Mouse (Mus musculus) hindbrain, embryonic 14.5 days (tissue): ENCODE results near the gene Gmfg. TPM values are rescaled to one million over a fixed set of nuclear protein-coding genes. Genes with fewer than 3 reads are reported as not detected.

Experiments used
- ATAC-seq: fragments of 200-750 bp; cut with Nextera tagmentation; 2 replicates; pipeline ENCODE4 v1.8.0; 2017; ENCODE audit warnings: moderate number of reproducible peaks, mild to moderate bottlenecking, moderate TSS enrichment, moderate library complexity; ENCODE audit not compliant: low FRiP score
- DNase-seq: peaks from one replicate; pipeline ENCODE4 v3.0.0-alpha.2; 2015; ENCODE audit warnings: low spot score
- H3K27ac ChIP-seq: fragments of 300-500 bp; sonication (generic); 2 replicates; pipeline ENCODE4 v1.5.1; 2014; ENCODE audit warnings: mild to moderate bottlenecking, moderate library complexity
- H3K27me3 ChIP-seq: fragments of 300-500 bp; sonication (generic); 2 replicates; pipeline ENCODE4 v1.6.1; 2014; ENCODE audit warnings: mild to moderate bottlenecking, low read length, mixed read lengths; ENCODE audit not compliant: control insufficient read depth, insufficient read depth
- H3K36me3 ChIP-seq: fragments of 300-500 bp; sonication (generic); replicated peaks from 2 replicates; pipeline ENCODE4 v1.6.1; 2014; ENCODE audit not compliant: control insufficient read depth, insufficient read depth
- H3K4me1 ChIP-seq: fragments of 300-500 bp; sonication (generic); replicated peaks from 2 replicates; pipeline ENCODE4 v1.6.1; 2014; ENCODE audit warnings: antibody characterized with exemption, low read length, mixed read lengths; ENCODE audit not compliant: control insufficient read depth, insufficient read depth
- H3K4me2 ChIP-seq: fragments of 300-500 bp; sonication (generic); replicated peaks from 2 replicates; pipeline ENCODE4 v1.6.1; 2014; ENCODE audit warnings: mild to moderate bottlenecking, moderate library complexity
- H3K4me3 ChIP-seq: fragments of 300-500 bp; sonication (generic); replicated peaks from 2 replicates; pipeline ENCODE4 v1.5.1; 2014; ENCODE audit warnings: mild to moderate bottlenecking, low read length
- H3K9ac ChIP-seq: fragments of 300-500 bp; sonication (generic); 2 replicates; pipeline ENCODE4 v1.6.1; 2014
- H3K9me3 ChIP-seq: fragments of 300-500 bp; sonication (generic); 2 replicates; pipeline ENCODE4 v1.6.1; 2016; ENCODE audit warnings: low read length; ENCODE audit not compliant: control insufficient read depth
- WGBS: fragments of 180-500 bp; shearing (Covaris S2); extraction: QIAGEN DNeasy Blood & Tissue Kit; methylation state at CpG from one replicate; pipeline ENCODE4 v1.1.7; 2014; 5-methylcytosine and 5-hydroxymethylcytosine counted together
- polyA plus RNA-seq: library from polyadenylated mRNA; unstranded; fragments of >200 nt; fragmentation: Nextera tagmentation; extraction: Ambion mirVana; gene quantifications from 2 replicates; pipeline ENCODE4 v1.2.1, GENCODE M21; 2014

Gmfg gene
- polyA plus RNA-seq, 1 experiment from 2014 or later = 6.6 TPM

- Histone ChIP-seq H3K4me2 (no peak overlapping the region), H3K36me3 (peaks cover 100% of the 10 kb centered on the region), H3K9me3 (no peaks in the 10 kb centered on the region), H3K9ac (no peak overlapping the region), H3K27ac (no peak overlapping the region), H3K4me1 (no peaks in the 10 kb centered on the region), H3K4me3 (no peak overlapping the region), H3K27me3 (no peaks in the 10 kb centered on the region)
- DNase-seq (no peak), ATAC-seq (no peak)
- WGBS = 89% methylated on average over 3 of the region's 3 CpGs
Measured at GRCm38 (mm10) chr7:28401942-28402341, 35.3 kb upstream of the Gmfg start.

DNA sequence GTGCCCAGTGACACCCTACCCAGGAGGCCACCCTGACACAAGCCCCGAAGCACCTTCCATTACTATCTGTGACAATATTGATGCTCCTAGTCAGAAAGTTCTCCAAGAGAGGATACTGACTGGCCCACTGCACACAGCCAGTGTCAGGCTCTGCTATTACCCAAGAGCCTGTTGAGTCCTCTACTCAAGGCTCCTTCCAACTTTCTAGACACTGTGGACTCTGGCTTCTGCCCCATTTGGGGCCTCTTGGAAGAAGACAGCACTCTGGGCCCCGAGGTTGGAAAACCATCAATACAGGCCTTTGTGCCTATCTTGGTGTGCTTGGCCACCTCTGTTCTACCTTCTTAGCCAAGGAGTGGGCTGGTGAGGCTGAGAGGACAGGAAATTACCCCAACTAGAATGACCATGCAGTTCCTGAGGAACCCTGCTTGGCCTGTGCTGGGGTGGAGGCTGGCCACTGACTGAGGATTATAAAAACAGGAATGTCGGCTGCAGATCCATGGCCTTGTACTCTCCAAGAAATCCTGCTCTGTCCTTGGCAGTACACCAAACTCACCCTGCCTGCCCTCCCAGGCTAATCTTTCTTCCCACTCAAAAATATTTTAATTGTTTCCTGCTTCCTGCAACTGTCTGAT lies 26.3 kb upstream of the Gmfg start:
- no peak overlapping the region for H3K9ac ChIP-seq
- H3K36me3 ChIP-seq = peaks cover 98% of the 10 kb centered on the region
- H3K4me1 ChIP-seq = no peaks in the 10 kb centered on the region

DNA sequence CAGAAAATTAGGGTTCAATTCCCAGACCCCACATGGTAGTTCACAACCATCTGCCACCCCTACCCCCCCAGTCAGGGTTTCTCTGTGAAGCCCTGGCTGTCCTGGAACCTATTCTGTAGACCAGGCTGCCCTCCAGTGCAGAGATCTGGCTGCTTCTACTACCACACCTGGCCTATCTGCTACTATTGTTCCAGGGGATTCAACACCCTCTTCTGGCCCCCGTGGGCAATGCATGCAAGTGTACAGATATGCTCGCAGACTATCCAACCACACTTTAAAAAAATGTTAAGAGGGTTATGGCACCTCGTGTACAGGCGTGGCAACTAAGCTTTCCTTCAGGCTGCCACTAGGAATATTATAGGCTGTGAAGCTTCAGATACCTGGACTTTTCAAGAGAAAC lies 24.4 kb upstream of the Gmfg start:
- Histone ChIP-seq H3K36me3 (peaks cover 94% of the 10 kb centered on the region), H3K9me3 (no peaks in the 10 kb centered on the region), H3K27me3 (no peaks in the 10 kb centered on the region), H3K4me2 (no peak overlapping the region), H3K4me3 (no peak overlapping the region), H3K4me1 (no peaks in the 10 kb centered on the region), H3K9ac (no peak overlapping the region), H3K27ac (no peak overlapping the region)
- DNase-seq = no peak
- WGBS = 92% methylated on average over 4 of the region's 4 CpGs
- no peak for ATAC-seq

More for the DNA sequence above, 26.3 kb upstream of the Gmfg start:
- H3K4me3 ChIP-seq = no peak overlapping the region
- no peak for ATAC-seq
- H3K9me3 ChIP-seq = no peaks in the 10 kb centered on the region
- no peak overlapping the region for H3K4me2 ChIP-seq
- H3K27ac ChIP-seq = no peak overlapping the region
- WGBS = 84% methylated on average over 3 of the region's 3 CpGs
- no peak for DNase-seq
- H3K27me3 ChIP-seq = no peaks in the 10 kb centered on the region

GRCm38 (mm10) chr7:28417368-28417767 lies 19.9 kb upstream of the Gmfg start:
- Histone ChIP-seq H3K4me3 (no peak overlapping the region), H3K4me1 (no peaks in the 10 kb centered on the region), H3K9ac (no peak overlapping the region), H3K36me3 (peaks cover 89% of the 10 kb centered on the region), H3K9me3 (no peaks in the 10 kb centered on the region), H3K4me2 (no peak overlapping the region), H3K27me3 (no peaks in the 10 kb centered on the region), H3K27ac (no peak overlapping the region)
- no peak for DNase-seq
- ATAC-seq = no peak

GRCm38 (mm10) chr7:28418096-28418670 lies 19.1 kb upstream of the Gmfg start:
- Histone ChIP-seq H3K27me3 (no peaks in the 10 kb centered on the region), H3K4me1 (no peaks in the 10 kb centered on the region), H3K36me3 (peaks cover 89% of the 10 kb centered on the region), H3K4me2 (no peak overlapping the region), H3K9me3 (no peaks in the 10 kb centered on the region), H3K9ac (no peak overlapping the region), H3K4me3 (no peak overlapping the region), H3K27ac (no peak overlapping the region)
- no peak for ATAC-seq
- 82% methylated on average over 8 of the region's 8 CpGs for WGBS
- DNase-seq = no peak

GRCm38 (mm10) chr7:28419416-28419815 lies 17.8 kb upstream of the Gmfg start:
- Histone ChIP-seq H3K4me3 (no peak overlapping the region), H3K27ac (no peak overlapping the region), H3K27me3 (no peaks in the 10 kb centered on the region), H3K9me3 (no peaks in the 10 kb centered on the region), H3K9ac (no peak overlapping the region), H3K4me2 (no peak overlapping the region), H3K4me1 (no peaks in the 10 kb centered on the region), H3K36me3 (peaks cover 87% of the 10 kb centered on the region)
- 100% methylated on average over 2 of the region's 2 CpGs for WGBS
- DNase-seq = no peak
- no peak for ATAC-seq

DNA sequence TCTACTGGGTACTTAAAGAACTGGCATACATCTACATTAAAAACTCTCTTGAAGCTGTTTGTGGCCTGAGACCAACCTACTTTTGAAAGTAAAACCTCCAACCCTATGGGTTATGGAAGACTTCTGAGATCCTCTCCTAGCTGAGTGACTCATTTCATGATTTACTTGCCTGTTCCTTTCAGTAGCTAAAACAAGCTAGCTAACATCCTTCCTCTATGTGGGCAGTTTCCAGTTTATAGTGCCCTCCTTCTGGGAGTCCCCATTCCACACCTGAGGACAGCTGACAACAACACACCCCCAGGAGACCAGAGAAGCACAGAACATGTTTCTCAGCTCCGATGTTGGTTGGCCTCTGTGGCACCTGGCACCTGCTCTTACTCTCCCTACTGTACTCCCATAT lies 14.2 kb upstream of the Gmfg start:
- ATAC-seq = no peak
- 96% methylated on average over 1 of the region's 1 CpGs for WGBS
- Histone ChIP-seq H3K4me2 (no peak overlapping the region), H3K4me3 (no peak overlapping the region), H3K4me1 (no peaks in the 10 kb centered on the region), H3K9ac (no peak overlapping the region), H3K36me3 (peaks cover 61% of the 10 kb centered on the region), H3K27ac (no peak overlapping the region), H3K27me3 (no peaks in the 10 kb centered on the region), H3K9me3 (no peaks in the 10 kb centered on the region)
- no peak for DNase-seq

- H3K4me1 ChIP-seq = peaks cover 10% of the 10 kb centered on the region
- no peak overlapping the region for H3K4me2 ChIP-seq
- ATAC-seq = no peak
- H3K27me3 ChIP-seq = no peaks in the 10 kb centered on the region
- H3K4me3 ChIP-seq = no peak overlapping the region
- H3K9ac ChIP-seq = no peak overlapping the region
- DNase-seq = no peak
- H3K36me3 ChIP-seq = peaks cover 32% of the 10 kb centered on the region
- H3K9me3 ChIP-seq = no peaks in the 10 kb centered on the region
- H3K27ac ChIP-seq = no peak overlapping the region
Measured at GRCm38 (mm10) chr7:28427738-28428137, 9.5 kb upstream of the Gmfg start.

- Histone ChIP-seq H3K36me3 (peaks cover 29% of the 10 kb centered on the region), H3K27me3 (no peaks in the 10 kb centered on the region), H3K27ac (no peak overlapping the region), H3K9ac (no peak overlapping the region), H3K4me1 (peaks cover 37% of the 10 kb centered on the region), H3K4me3 (no peak overlapping the region), H3K4me2 (no peak overlapping the region), H3K9me3 (no peaks in the 10 kb centered on the region)
- WGBS = 76% methylated on average over 1 of the region's 1 CpGs
- ATAC-seq (no peak), DNase-seq (no peak)
Measured at GRCm38 (mm10) chr7:28430512-28430911, 6.7 kb upstream of the Gmfg start.

DNA sequence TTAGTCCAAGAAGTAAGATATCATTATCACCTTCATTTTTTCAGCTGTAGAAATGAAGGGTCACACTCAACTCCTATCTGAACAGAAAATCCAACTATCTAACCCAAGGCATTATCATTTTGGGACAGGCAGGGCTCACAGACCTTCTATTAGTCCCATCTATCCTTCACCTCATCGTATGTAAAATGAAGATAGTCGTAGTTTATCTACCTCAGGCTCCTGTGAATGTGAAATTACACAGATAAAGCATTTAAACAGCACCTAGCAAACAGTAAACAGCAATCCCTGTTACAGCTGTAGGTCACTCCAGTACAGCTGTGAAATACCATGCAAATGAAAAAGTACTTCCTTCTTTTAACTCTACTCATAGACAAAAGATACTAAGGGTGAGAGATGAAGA lies 5.0 kb upstream of the Gmfg start:
- Histone ChIP-seq H3K9ac (no peak overlapping the region), H3K4me3 (no peak overlapping the region), H3K36me3 (peaks cover 26% of the 10 kb centered on the region), H3K4me1 (peaks cover 38% of the 10 kb centered on the region), H3K27me3 (no peaks in the 10 kb centered on the region), H3K27ac (no peak overlapping the region), H3K4me2 (no peak overlapping the region), H3K9me3 (no peaks in the 10 kb centered on the region)
- WGBS = 96% methylated on average over 2 of the region's 2 CpGs
- DNase-seq = no peak
- no peak for ATAC-seq
